Mouse (Mus musculus) lung, adult 2 months (tissue): ENCODE measurements around the gene Olfr1336.

Experiments
- CTCF ChIP-seq: fragments of 200-500 bp; IDR thresholded peaks from 2 replicates; pipeline ENCODE4 v1.5.1; 2011; ENCODE audit warnings: mild to moderate bottlenecking, low read length, control low read depth; ENCODE audit not compliant: insufficient read depth
- POLR2A ChIP-seq: fragments of 200-500 bp; IDR thresholded peaks from 2 replicates; pipeline ENCODE4 v1.6.1; 2011; ENCODE audit warnings: low read depth, mild to moderate bottlenecking, control low read depth, low read length, borderline replicate concordance; ENCODE audit errors: extremely low read depth

- TF ChIP-seq CTCF (no peak), POLR2A (no peak)
Measured at GRCm38 (mm10) chr7:6429381-6429780, 26.6 kb upstream of the Olfr1336 start.
